Comparison of ENCODE assay signal across 19 mouse cellular contexts in the genomic region with DNA sequence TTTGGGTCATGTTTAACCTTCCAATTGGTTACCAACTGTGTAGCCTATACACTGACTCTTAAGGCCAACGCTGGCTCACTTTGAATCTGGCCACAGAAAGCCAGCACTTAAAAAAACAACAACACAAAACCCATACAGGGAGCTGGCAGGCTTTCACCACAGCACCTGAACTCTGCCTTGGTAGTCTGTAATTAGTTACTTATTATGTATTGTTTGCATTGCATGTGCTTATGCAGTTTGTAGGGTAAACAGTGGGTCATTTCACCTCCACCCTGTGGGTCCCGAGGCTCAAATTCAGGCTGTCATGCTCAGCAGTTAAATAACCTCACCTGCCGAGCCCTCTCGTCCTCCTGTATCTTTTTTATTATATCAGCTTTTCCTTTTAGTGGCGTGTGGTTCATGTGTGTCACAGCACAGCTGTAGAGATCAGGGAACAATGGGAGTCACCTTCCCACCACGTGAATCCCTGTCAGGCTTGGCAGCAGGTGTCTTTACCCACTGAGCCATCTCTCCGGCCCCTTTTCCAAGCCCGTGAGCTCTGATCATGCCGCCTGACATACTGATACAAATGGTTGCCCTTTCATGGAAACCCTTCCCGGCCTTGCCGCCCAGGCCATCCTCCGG. TPM values are rescaled to one million over a fixed set of nuclear protein-coding genes. Genes with fewer than 3 reads are reported as not detected.
A peak's percentile ranks its signal among the peaks of the same experiment; 100 is the strongest.
DNase-seq lines count a peak whose midpoint lies in the region; ATAC-seq lines count a peak whose summit lies in the region.
"Had no signal": no experiment of that assay in that cellular context is flagged by ENCODE, and none has a peak within 500 bp of the region (broad histone marks: within the 10 kb centered on the region; RNA-seq: fewer than 3 reads in every experiment).

No protein-coding gene starts in this region.

- DNase-seq in lung, adult 18-20 months: peak; percentile 8 to 22
- no peak for DNase-seq in lung, postnatal 10 days
- DNase-seq in kidney, postnatal 14 days: peak; percentile 52
- DNase-seq in layer of hippocampus, postnatal 14 days (ENCODE audit: low spot score in 2 of 2): no peak
- DNase-seq in embryo, embryonic 10.5 days (ENCODE audit: low spot score): no peak
- no peak for DNase-seq in B cell, adult 2 months
- DNase-seq in ovary, postnatal 14 days (ENCODE audit: low spot score): no peak
- DNase-seq: cerebellum, postnatal 36 days; left cerebral cortex, postnatal 4 days; right cerebral cortex, postnatal 4 days had no signal

- 0 out of 2 replicates have a peak, but pooled peaks cover 19% of the 10 kb centered on the region for H3K4me1 ChIP-seq in liver, embryonic 15.5 days (replicated peaks)
- H3K4me1 ChIP-seq: lung, embryonic 15.5 days; neural tube, embryonic 13.5 days had no signal

- H3K4me2 ChIP-seq in liver, embryonic 15.5 days: peak overlapping the region; percentile 18; the same call in 1 of the 2 replicates
- H3K4me2 ChIP-seq: lung, embryonic 15.5 days; neural tube, embryonic 13.5 days had no signal

- peak; percentile 70 for ATAC-seq in liver, embryonic 15.5 days (ENCODE audit: insufficient read depth)
- ATAC-seq: Patski had no signal

- H3K27ac ChIP-seq in liver, embryonic 15.5 days (replicated peaks): peak overlapping the region; percentile 71
- H3K27ac ChIP-seq: lung, embryonic 15.5 days; neural tube, embryonic 13.5 days had no signal

- no peaks in the 10 kb centered on the region for H3K27me3 ChIP-seq in liver, embryonic 15.5 days
- H3K27me3 ChIP-seq: lung, embryonic 15.5 days; megakaryocyte, embryonic 14.5 days; neural tube, embryonic 13.5 days; Patski had no signal

- H3K9me3 ChIP-seq in liver, embryonic 15.5 days (replicated peaks): no peaks in the 10 kb centered on the region
- H3K9me3 ChIP-seq: lung, embryonic 15.5 days; megakaryocyte, embryonic 14.5 days; neural tube, embryonic 13.5 days had no signal

- no peak overlapping the region for H3K4me3 ChIP-seq in liver, embryonic 15.5 days (replicated peaks)
- H3K4me3 ChIP-seq: lung, embryonic 15.5 days; megakaryocyte, embryonic 14.5 days; neural tube, embryonic 13.5 days had no signal

- 69% methylated on average over 12 of the region's 12 CpGs for WGBS in liver, embryonic 15.5 days (ENCODE audit: insufficient replicate concordance)

- peaks cover 48% of the 10 kb centered on the region for H3K36me3 ChIP-seq in liver, embryonic 15.5 days (replicated peaks)

- H3K9ac ChIP-seq in liver, embryonic 15.5 days: no peak overlapping the region
- H3K9ac ChIP-seq: lung, embryonic 15.5 days; neural tube, embryonic 13.5 days had no signal

RNA-seq across cellular contexts. Expression of gene Sdhd, which starts 8.7 kb away (rescaled TPM):
- 296 and 323 TPM in 2 replicates for polyA plus RNA-seq in liver, embryonic 15.5 days (2015; fragmentation: Nextera tagmentation; extraction: Ambion mirVana)
- 100 to 1,000 TPM; 140 to 146 TPM for total RNA-seq in layer of hippocampus, postnatal 14 days (2021)

RNA-seq across cellular contexts. Expression of gene Timm8b, which starts 8.8 kb away (rescaled TPM):
- polyA plus RNA-seq in liver, embryonic 15.5 days (2015; fragmentation: Nextera tagmentation; extraction: Ambion mirVana): 130 and 158 TPM in 2 replicates
- total RNA-seq in layer of hippocampus, postnatal 14 days (2021): 100 to 1,000 TPM; 251 to 256 TPM

RNA-seq across cellular contexts. Expression of gene Pih1d2, which starts 22.2 kb away (rescaled TPM):
- polyA plus RNA-seq in liver, embryonic 15.5 days (2015; fragmentation: Nextera tagmentation; extraction: Ambion mirVana): 0.75 and 1.0 TPM in 2 replicates
- total RNA-seq in layer of hippocampus, postnatal 14 days (2021): 1 to 10 TPM; 2.7 to 3.6 TPM

RNA-seq across cellular contexts. Expression of gene Nkapd1, which starts 22.4 kb away (rescaled TPM):
- polyA plus RNA-seq in liver, embryonic 15.5 days (2015; fragmentation: Nextera tagmentation; extraction: Ambion mirVana): 5.6 and 7.0 TPM in 2 replicates
- total RNA-seq in layer of hippocampus, postnatal 14 days (2021): 10 to 100 TPM; 22.9 to 23.9 TPM

RNA-seq across cellular contexts. Expression of gene Tex12, which starts 33.8 kb away (rescaled TPM):
- not detected in 2 replicates for polyA plus RNA-seq in liver, embryonic 15.5 days (2015; fragmentation: Nextera tagmentation; extraction: Ambion mirVana)
- not detected for total RNA-seq in layer of hippocampus, postnatal 14 days (2021)
- total RNA-seq: gastrocnemius, postnatal 4 days; left cerebral cortex, postnatal 4 days had no signal
- polyA plus RNA-seq: embryonic facial prominence, embryonic 11.5 days; frontal cortex, adult 2 months; heart, embryonic 14.5 days; lung, embryonic 15.5 days; neural tube, embryonic 13.5 days; Patski had no signal

Comparison
In these comparisons a context has a peak if more than half of its experiments do, and no peak if none do; other contexts are left out.
1. DNase-seq: peak in lung, adult 18-20 months (2 of 2) and kidney, postnatal 14 days (single experiment); none in lung, postnatal 10 days (single experiment), layer of hippocampus, postnatal 14 days (0 of 2), embryo, embryonic 10.5 days (single experiment), B cell, adult 2 months (0 of 2) and ovary, postnatal 14 days (single experiment).